Mouse (Mus musculus) megakaryocyte, embryonic 14.5 days (primary cell): ENCODE measurements around the gene Agfg2. TPM values are rescaled to one million over a fixed set of nuclear protein-coding genes. Genes with fewer than 3 reads are reported as not detected.
"Not testable (repeated sequence)": the region's sequence is repeated elsewhere in the genome, so short reads cannot be mapped to it uniquely, and the experiment has no call there.

ENCODE experiments used
- H3K27me3 ChIP-seq: replicated peaks from 2 replicates; pipeline ENCODE3; 2012; ENCODE audit warnings: inconsistent platforms
- H3K36me3 ChIP-seq: replicated peaks from 2 replicates; pipeline ENCODE3; 2012; ENCODE audit warnings: low read length, inconsistent platforms, mixed read lengths
- H3K4me1 ChIP-seq: 2 replicates; pipeline ENCODE4 v1.6.1; 2012; ENCODE audit warnings: inconsistent platforms
- H3K4me3 ChIP-seq: replicated peaks from 2 replicates; pipeline ENCODE3; 2012; ENCODE audit warnings: moderate library complexity, mild to moderate bottlenecking, inconsistent platforms
- H3K9me3 ChIP-seq: 2 replicates; pipeline ENCODE4 v1.6.1; 2012; ENCODE audit warnings: inconsistent platforms
- FLI1 ChIP-seq: IDR thresholded peaks from 2 replicates; pipeline ENCODE4 v1.6.1; 2012; ENCODE audit warnings: low read length, inconsistent platforms, mixed read lengths
- GATA1 ChIP-seq: IDR thresholded peaks from 3 replicates; pipeline ENCODE4 v1.6.1; 2012; ENCODE audit warnings: mixed read lengths, low read length, inconsistent platforms, borderline replicate concordance
- polyA plus RNA-seq: library from polyadenylated mRNA; stranded (reverse); fragments of >175 nt; gene quantifications from 2 replicates; pipeline ENCODE4 v1.2.3, GENCODE M21; 2012; ENCODE audit warnings: low replicate concordance; ENCODE audit not compliant: insufficient read depth

The Agfg2 gene
- polyA plus RNA-seq, 1 experiment, result 58.4 TPM

DNA sequence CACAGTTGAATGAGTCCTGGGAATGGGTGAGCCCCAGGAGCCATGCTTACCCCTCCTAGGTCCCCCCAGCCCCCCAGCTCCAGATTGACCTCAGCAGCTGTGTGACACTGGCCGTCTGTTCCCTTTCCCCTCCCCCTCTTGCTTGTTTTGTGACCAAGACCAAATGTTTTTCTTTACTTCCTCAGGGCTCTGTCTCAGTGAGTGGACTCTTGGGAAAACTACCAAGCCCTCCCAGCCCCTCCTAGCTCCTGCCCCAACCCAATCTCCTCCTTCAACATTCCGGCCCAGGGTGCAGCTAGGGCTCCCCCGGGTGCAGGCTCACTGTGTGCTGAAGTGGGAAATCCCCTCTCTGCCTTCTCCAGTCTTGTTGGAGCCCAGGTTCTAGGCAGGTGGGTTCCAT, 53.9 kb downstream of the Agfg2 start:
- Histone ChIP-seq H3K9me3 (no peaks in the 10 kb centered on the region), H3K4me3 (peak overlapping the region; percentile 100), H3K4me1 (peaks cover 69% of the 10 kb centered on the region), H3K27me3 (no peaks in the 10 kb centered on the region), H3K36me3 (peaks cover 32% of the 10 kb centered on the region)
- TF ChIP-seq GATA1 (no peak), FLI1 (no peak)

DNA sequence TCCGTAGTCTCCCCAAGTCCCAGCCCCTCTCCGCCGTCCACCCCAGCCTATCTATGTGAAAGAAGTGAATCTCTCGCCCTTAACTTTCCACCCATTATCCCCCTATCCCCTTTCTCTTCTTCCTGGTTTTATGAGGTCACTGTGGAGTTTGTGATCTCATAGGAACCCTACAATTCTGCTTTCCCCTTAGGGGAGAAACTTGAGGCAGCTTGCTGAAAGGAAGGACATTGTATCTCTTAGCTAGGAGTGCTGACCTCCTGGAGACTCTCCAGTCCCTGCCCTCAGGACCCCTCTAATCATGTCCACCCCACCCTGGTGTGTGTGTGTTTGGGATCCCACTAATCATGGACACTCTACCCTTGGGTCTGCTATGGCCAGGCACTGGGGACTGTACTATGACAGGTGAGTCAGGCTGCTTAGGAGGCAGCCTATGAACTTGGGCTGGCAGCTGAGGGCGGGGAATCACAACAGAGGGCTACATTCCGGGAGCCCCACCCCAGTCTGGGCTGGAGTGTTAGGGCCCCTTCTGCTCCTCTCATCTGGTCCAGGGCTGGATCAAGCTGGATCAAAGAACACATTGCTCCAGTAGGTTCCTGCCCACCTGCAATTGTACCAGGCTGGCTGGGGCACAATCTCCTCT, 54.5 kb downstream of the Agfg2 start:
- H3K36me3 ChIP-seq, result peaks cover 26% of the 10 kb centered on the region
- no peaks in the 10 kb centered on the region for H3K27me3 ChIP-seq
- no peaks in the 10 kb centered on the region for H3K9me3 ChIP-seq
- peaks cover 64% of the 10 kb centered on the region for H3K4me1 ChIP-seq
- peak overlapping the region; percentile 100 for H3K4me3 ChIP-seq
- TF ChIP-seq GATA1 (no peak), FLI1 (no peak)

GRCm38 (mm10) chr5:137629306-137629721, 55.2 kb downstream of the Agfg2 start:
- H3K9me3 ChIP-seq, result no peaks in the 10 kb centered on the region
- peaks cover 21% of the 10 kb centered on the region for H3K36me3 ChIP-seq
- peaks cover 69% of the 10 kb centered on the region for H3K4me1 ChIP-seq
- TF ChIP-seq GATA1 (no peak), FLI1 (no peak)
- H3K4me3 ChIP-seq, result peak overlapping the region; percentile 100
- H3K27me3 ChIP-seq, result no peaks in the 10 kb centered on the region

DNA sequence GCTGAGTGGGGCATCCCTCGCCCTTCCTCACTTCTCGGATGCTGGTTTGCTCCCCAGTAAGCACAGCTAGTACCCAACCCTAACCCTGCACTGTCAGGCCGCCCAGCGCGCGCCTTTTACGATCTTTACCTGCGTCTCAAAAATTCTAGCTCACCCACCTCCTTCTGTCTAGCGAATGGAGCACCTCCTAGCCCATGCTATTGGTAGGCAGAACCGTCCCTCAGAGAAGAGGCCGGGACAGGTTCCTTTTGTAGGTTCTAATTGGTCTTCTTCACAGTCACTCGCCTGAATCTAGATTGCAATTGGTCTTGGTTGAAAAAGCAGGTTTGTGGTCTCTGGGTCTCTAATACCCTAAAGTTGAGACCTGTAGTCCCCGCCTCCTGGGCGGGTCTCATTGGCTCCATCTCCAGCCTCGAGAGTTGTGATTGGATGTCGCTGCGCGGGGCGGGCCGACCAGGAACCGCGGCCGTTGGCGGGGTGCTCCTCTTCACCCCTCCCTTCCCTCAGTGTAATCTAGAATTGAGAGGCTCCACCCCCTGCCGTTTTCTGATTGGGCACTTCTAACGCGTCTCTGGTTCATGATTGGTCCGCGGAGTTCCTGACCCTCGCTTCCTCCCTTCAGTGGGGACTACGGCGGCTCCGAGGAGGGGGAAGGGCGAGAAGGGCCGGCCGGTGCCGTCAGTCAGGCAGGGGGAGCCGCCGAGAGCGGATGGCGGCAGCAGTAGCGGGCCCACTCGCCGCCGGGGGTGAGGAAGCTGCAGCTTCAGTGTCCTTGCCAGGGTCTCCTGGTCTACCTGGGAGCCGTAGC, 55.8 kb downstream of the Agfg2 start, which contains the start of the genes Fbxo24, Lrch4 and Gm20605:
Fbxo24 (minus strand) TSS at position 505 of the 808 bp plus-strand sequence.
Lrch4 (plus strand) TSS at position 624 of the 808 bp plus-strand sequence.
Gm20605 (plus strand) TSS at position 678 of the 808 bp plus-strand sequence.
- H3K36me3 ChIP-seq, result peaks cover 15% of the 10 kb centered on the region
- no peaks in the 10 kb centered on the region for H3K9me3 ChIP-seq
- peak within 1 kb of the TSS; percentile 100 for H3K4me3 ChIP-seq
- peaks cover 67% of the 10 kb centered on the region for H3K4me1 ChIP-seq
- TF ChIP-seq FLI1 (no peak), GATA1 (no peak)
- H3K27me3 ChIP-seq, result no peaks in the 10 kb centered on the region

- TF ChIP-seq FLI1, result no peak
- no peak for TF ChIP-seq GATA1
- H3K4me1 ChIP-seq, result peaks cover 60% of the 10 kb centered on the region
Observed at GRCm38 (mm10) chr5:137627991-137628390, 56.5 kb downstream of the Agfg2 start.

GRCm38 (mm10) chr5:137623937-137624530, 60.5 kb downstream of the Agfg2 start:
- H3K4me1 ChIP-seq, result peaks cover 29% of the 10 kb centered on the region
- H3K4me3 ChIP-seq, result peak overlapping the region; percentile 42
- H3K9me3 ChIP-seq, result peaks cover 4% of the 10 kb centered on the region; the same call in 1 of the 2 replicates
- no peaks in the 10 kb centered on the region for H3K36me3 ChIP-seq
- H3K27me3 ChIP-seq, result peaks cover 20% of the 10 kb centered on the region
- no peak for TF ChIP-seq FLI1

More at GRCm38 (mm10) chr5:137627991-137628390, 56.5 kb downstream of the Agfg2 start:
- peak overlapping the region; percentile 100 for H3K4me3 ChIP-seq
- peaks cover 2% of the 10 kb centered on the region; the same call in 1 of the 2 replicates for H3K9me3 ChIP-seq
- peaks cover 2% of the 10 kb centered on the region for H3K27me3 ChIP-seq
- H3K36me3 ChIP-seq, result peaks cover 8% of the 10 kb centered on the region

DNA sequence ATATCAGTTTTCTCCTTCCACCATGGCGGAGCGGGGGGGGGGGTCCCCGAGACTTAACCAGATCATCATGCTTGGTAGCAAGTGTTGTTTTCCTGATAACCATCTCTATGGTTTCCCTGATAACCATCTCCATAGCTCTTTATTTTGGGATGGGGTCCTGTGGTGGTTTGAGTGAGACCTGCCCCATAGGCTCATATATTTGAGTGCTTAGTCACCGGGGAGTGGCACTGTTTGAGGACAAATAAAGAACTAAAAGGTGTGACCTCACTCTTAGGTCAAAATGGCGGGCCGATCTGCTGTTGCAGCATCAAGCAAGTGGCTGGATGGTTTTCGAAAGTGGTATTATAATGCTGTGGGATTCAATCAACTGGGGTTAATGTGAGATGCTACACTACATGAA, 69.2 kb downstream of the Agfg2 start:
- H3K9me3 ChIP-seq, result no peaks in the 10 kb centered on the region
- no peak overlapping the region for H3K4me3 ChIP-seq
- H3K4me1 ChIP-seq, result peaks cover 32% of the 10 kb centered on the region
- peaks cover 10% of the 10 kb centered on the region for H3K36me3 ChIP-seq
- TF ChIP-seq FLI1 (no peak), GATA1 (no peak)
- H3K27me3 ChIP-seq, result peaks cover 35% of the 10 kb centered on the region

DNA sequence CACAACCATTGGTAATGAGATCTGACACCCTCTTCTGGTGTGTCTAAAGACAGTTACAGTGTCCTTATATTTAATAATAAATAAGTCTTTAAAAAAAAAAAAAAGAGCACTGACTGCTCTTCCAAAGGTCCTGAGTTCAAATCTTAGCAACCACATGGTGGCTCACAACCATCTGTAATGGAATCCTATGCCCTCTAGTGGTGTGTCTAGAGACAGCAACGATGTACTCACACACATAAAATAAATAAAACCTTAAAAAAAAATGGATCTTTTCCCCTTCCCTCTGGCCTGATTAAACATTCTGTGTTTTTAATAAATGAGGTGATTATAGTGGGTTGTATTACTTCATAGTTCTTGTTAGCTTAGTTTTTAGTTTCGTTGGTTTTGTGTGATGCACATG, 69.6 kb downstream of the Agfg2 start:
- H3K27me3 ChIP-seq, result peaks cover 33% of the 10 kb centered on the region
- peaks cover 36% of the 10 kb centered on the region for H3K4me1 ChIP-seq
- not testable (repeated sequence) for H3K36me3 ChIP-seq, H3K4me3 ChIP-seq, H3K9me3 ChIP-seq

GRCm38 (mm10) chr5:137613550-137613949, 71.0 kb downstream of the Agfg2 start, which contains the start of gene Pcolce:
TSS of gene Pcolce (minus strand) at chr5:137613784.
- peaks cover 35% of the 10 kb centered on the region for H3K4me1 ChIP-seq
- TF ChIP-seq FLI1, result no peak
- no peak for TF ChIP-seq GATA1
- H3K4me3 ChIP-seq, result no peak within 1 kb of the TSS
- no peaks in the 10 kb centered on the region for H3K9me3 ChIP-seq
- peaks cover 14% of the 10 kb centered on the region for H3K36me3 ChIP-seq
- H3K27me3 ChIP-seq, result peaks cover 23% of the 10 kb centered on the region
